Mouse (Mus musculus): ENCODE data around the gene Ankrd54. TPM values are rescaled to one million over a fixed set of nuclear protein-coding genes. Genes with fewer than 3 reads are reported as not detected.

The Ankrd54 gene
- 22.1 and 28.1 TPM in 2 replicates for polyA plus RNA-seq (2021; fragmentation: Nextera tagmentation)
- long read RNA-seq, experiment 1, transcript Ankrd54-201 (8 exons, 1,904 nt): major isoform, 188 of 246 reads
- long read RNA-seq, experiment 1, transcript Ankrd54-206 (8 exons, 1,034 nt): minor isoform, 13 of 246 reads
- long read RNA-seq, experiment 1, partial matches to known transcripts: 8 of 246 reads
- long read RNA-seq, experiment 1, other reads (novel, unspliced or antisense): 34 of 246 reads
- long read RNA-seq, experiment 2, transcript Ankrd54-201 (8 exons, 1,904 nt): major isoform, 30 of 41 reads
- long read RNA-seq, experiment 2, partial matches to known transcripts: 5 of 41 reads
- long read RNA-seq, experiment 2, other reads (novel, unspliced or antisense): 4 of 41 reads

DNA sequence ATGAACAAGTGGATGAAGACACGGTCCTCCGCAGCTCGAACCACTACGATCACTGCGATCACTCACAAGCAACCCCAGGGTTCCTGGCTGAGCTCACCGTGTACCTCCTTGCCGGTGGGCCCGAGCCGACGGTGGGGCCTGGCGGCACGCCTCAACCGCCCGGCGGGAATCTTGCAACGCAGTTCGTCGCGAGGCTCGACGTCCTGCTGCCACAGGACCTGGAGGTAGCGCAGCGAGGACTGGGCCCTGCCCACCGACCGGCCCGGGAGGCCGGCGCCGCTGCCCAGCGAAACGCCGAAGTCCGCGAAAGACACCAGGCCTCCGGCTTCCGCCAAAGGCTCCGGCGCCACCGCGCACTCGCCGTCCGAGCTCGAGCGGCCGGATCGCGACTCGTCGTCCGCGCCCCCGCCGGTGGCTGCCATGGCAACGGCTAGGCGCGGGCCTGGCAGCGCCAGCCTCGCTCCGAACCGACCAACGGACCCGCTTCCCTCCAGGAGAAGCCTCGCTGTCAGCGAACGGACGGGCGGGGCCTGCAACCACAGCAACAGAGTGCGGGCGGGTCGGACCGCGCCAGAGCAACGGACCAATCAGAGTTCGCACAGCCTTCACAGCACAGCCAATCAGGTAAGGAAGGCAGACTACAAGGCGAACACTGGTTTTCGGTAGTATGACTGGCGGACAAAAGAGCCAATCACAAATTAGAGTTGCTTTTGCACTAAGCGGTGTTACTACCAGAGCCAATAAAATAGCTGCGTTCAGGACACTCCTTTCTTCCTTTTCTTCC, at the start of gene Ankrd54:
Ankrd54 (minus strand) TSS at position 518 of the 784 bp plus-strand sequence.

GRCm38 (mm10) chr15:79108421-79109320, 46.0 kb upstream of the Ankrd54 start, which contains the start of gene Micall1:
Gene Micall1, plus strand, starts transcription at chr15:79108898.

GRCm38 (mm10) chr15:79074913-79075532, 12.3 kb upstream of the Ankrd54 start, which contains the start of gene Eif3l:
Gene Eif3l, plus strand, starts transcription at chr15:79075179.

GRCm38 (mm10) chr15:79041585-79041984, 21.1 kb downstream of the Ankrd54 start, which contains the start of gene Galr3:
Gene Galr3, plus strand, starts transcription at chr15:79041885.

GRCm38 (mm10) chr15:79028237-79028738, 34.4 kb downstream of the Ankrd54 start, which contains the start of gene H1f0:
Gene H1f0, plus strand, starts transcription at chr15:79028450.

Other genes with a start within 250 kb of the Ankrd54 start
- 16.2 and 25.4 TPM in 2 replicates for gene Cdc42ep1, start 220.3 kb downstream of the Ankrd54 start, polyA plus RNA-seq (2021; fragmentation: Nextera tagmentation)
- 0.36 and 0.77 TPM in 2 replicates for gene Lgals2, start 207.4 kb downstream of the Ankrd54 start, polyA plus RNA-seq (2021; fragmentation: Nextera tagmentation)
- gene Gga1, start 185.7 kb downstream of the Ankrd54 start, polyA plus RNA-seq (2021; fragmentation: Nextera tagmentation): 5.6 and 30.0 TPM in 2 replicates
- gene Gm49510, start 163.2 kb downstream of the Ankrd54 start, polyA plus RNA-seq (2021; fragmentation: Nextera tagmentation): 0.13 and 0.29 TPM in 2 replicates
- gene Sh3bp1, start 163.1 kb downstream of the Ankrd54 start, polyA plus RNA-seq (2021; fragmentation: Nextera tagmentation): 3.0 and 5.8 TPM in 2 replicates
- gene Pdxp, start 149.0 kb downstream of the Ankrd54 start, polyA plus RNA-seq (2021; fragmentation: Nextera tagmentation): 65.2 and 218 TPM in 2 replicates
- 87.8 and 99.7 TPM in 2 replicates for gene Lgals1, start 136.2 kb downstream of the Ankrd54 start, polyA plus RNA-seq (2021; fragmentation: Nextera tagmentation)
- 51.6 and 60.7 TPM in 2 replicates for gene Nol12, start 128.0 kb downstream of the Ankrd54 start, polyA plus RNA-seq (2021; fragmentation: Nextera tagmentation)
- gene Triobp, start 115.2 kb downstream of the Ankrd54 start, polyA plus RNA-seq (2021; fragmentation: Nextera tagmentation): 3.9 and 5.3 TPM in 2 replicates
- gene H1f0, start 34.4 kb downstream of the Ankrd54 start, polyA plus RNA-seq (2021; fragmentation: Nextera tagmentation): 61.5 and 63.8 TPM in 2 replicates
- 0.16 and 0.34 TPM in 2 replicates for gene Galr3, start 21.0 kb downstream of the Ankrd54 start, polyA plus RNA-seq (2021; fragmentation: Nextera tagmentation)
- 90.8 and 101 TPM in 2 replicates for gene Eif3l, start 12.3 kb upstream of the Ankrd54 start, polyA plus RNA-seq (2021; fragmentation: Nextera tagmentation)
- 2.9 and 6.4 TPM in 2 replicates for gene Micall1, start 46.0 kb upstream of the Ankrd54 start, polyA plus RNA-seq (2021; fragmentation: Nextera tagmentation)
- 149 and 159 TPM in 2 replicates for gene Polr2f, start 78.1 kb upstream of the Ankrd54 start, polyA plus RNA-seq (2021; fragmentation: Nextera tagmentation)
- 16.3 and 16.6 TPM in 2 replicates for gene 1700088E04Rik, start 78.4 kb upstream of the Ankrd54 start, polyA plus RNA-seq (2021; fragmentation: Nextera tagmentation)
- gene Sox10, start 102.3 kb upstream of the Ankrd54 start, polyA plus RNA-seq (2021; fragmentation: Nextera tagmentation): 6.5 and 34.2 TPM in 2 replicates
- gene Pick1, start 166.3 kb upstream of the Ankrd54 start, polyA plus RNA-seq (2021; fragmentation: Nextera tagmentation): 19.2 and 25.6 TPM in 2 replicates
- gene Gm49486, start 166.5 kb upstream of the Ankrd54 start, polyA plus RNA-seq (2021; fragmentation: Nextera tagmentation): 0.15 and 0.39 TPM in 2 replicates
- gene Slc16a8, start 191.9 kb upstream of the Ankrd54 start, polyA plus RNA-seq (2021; fragmentation: Nextera tagmentation): 0.30 TPM in 1 of 2 replicates, not detected in the other
- gene Baiap2l2, start 222.6 kb upstream of the Ankrd54 start, polyA plus RNA-seq (2021; fragmentation: Nextera tagmentation): 2.3 and 6.7 TPM in 2 replicates

All from left cerebral cortex, adult 6 months (tissue).